Mouse (Mus musculus): ENCODE data around the gene Trim71. TPM values are rescaled to one million over a fixed set of nuclear protein-coding genes. Genes with fewer than 3 reads are reported as not detected.

The Trim71 gene
- under 1 TPM; 0.05 to 0.07 TPM for total RNA-seq (2021)
- long read RNA-seq, experiment 1: 0 reads
- long read RNA-seq, experiment 2: 0 reads

DNA sequence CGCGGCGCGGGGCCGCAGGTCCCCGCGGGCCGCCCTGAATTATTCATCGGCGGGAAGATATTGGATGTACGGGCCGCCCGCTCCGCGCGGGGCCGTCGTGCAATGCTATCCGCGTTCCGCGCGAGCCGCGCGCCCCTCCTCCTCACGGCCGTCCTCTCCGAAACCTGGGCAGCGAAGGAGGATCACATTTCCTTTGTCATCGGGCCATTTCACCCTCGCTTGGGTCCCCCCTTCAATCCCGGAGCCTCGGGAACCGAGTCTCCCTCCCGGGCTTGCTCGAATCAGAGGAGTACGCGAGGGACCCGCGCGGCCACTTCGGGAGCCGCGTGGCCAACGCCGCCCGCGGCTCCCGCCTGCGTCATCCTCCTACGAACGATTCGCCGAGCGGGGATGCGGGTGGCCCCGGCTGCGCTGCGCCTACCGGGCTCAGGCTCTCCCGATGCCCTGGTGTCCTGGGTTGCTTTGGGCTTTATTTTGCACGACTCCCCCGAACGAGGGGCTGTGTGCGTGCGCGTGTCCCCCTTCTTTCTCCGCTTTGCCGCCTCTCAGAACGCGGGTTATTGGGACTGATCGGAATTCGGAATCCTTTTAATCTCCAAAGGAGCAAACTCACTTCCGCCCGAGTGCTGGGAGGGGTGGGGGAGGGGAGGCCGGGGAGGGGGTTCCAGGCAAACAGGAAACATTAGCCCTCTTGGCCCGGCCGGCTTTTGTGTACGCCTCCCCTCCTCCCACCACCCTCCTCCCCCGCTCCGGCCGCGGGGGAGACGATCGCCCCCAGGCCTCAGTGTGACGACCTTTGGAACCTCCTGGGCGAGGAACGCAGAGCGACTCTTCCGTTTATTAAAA, at the start of gene Trim71:
TSS of gene Trim71 (minus strand) at position 609 of the 846 bp plus-strand sequence.
- DNase-seq (ENCODE audit: low spot score in 2 of 2): no peak

DNA sequence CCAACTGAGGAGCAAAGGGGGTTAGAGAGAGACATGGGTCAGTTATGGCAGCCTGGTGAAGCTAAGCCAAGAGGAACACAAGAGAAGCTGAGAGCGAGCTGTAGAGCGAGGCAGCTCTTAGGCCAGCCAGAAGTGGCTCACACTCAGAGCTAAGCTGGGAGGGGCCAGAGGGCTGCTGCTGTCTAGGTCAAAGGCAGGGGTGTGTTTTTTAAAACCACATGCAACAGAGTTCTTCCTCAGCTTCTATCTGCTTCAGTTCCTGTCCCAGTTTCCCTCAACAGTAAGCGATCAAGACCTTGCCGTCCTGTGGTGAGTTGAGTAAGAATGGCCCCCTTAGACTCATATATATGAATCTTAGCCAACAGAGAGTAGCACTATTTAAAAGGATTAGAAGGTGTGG, 48.9 kb upstream of the Trim71 start:
- no peak for DNase-seq (ENCODE audit: low spot score in 2 of 2)

DNA sequence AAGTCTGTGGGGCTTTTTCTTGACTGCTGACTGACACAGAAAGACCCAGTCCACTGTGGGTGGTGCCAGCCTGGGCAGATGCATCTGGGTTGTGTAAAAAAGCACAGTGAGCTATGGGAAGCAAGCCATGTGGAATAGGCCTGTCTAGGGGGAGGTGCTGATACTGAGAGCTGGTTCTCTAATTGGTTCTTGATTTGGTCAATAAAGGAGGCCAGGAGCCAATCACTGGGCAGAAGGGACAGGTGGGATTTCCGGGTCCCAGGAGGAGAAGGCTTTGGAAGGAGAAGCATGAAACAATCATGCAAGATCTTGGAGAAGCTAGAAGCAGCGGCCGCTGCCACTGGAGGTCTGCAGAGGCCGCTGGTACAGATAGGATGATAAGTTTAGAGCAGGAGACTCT, 48.4 kb upstream of the Trim71 start:
- DNase-seq (ENCODE audit: low spot score in 2 of 2): no peak

DNA sequence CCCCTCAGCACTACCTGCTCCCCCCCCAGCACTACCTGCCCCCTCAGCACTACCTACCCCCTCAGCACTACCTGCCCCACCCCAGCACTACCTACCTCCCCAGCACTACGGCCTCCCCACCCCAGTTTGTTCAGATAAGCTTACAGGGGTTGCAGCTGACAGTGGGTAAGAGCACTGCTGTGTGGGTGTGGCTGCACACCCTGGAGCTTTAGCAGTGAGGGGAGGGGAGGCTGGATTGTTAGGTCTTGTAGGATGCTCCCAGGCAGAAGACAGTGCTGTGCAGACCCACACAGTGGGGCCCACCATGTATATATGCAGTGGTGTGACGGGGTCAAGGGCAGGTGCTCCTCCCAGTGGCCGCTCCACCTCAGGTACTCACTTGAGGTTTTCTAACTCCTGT, 46.1 kb upstream of the Trim71 start:
- no peak for DNase-seq (ENCODE audit: low spot score in 2 of 2)

DNA sequence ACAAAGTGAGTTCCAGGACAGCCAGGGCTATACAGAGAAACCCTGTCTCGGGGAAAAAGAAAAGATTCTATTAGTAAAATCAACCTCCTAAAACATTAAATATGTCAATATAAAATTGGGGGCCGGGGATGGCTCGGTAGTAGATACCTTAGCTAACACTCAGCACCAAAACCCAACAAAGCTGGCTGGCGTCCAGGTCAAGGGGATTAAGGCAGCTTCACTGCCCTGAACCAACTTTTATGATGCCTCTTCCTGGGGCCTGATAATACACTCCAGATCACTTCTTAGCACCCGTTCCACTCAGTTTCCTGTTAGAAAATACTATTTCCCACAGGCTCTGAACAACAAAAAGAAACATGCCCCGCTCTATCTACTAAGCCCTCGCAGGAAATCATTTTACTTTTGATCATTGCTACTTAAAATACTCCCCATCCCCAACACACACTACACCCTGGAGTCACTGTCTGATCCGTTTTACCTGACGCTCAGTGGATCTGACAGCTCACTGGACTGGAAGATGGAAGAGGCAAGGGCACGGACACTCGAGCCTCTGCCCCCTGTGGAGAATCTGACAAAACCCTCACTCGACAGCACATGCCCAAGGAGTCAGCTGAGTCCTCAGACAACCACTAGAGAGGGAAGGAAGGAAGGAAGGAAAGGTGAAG, 39.8 kb upstream of the Trim71 start:
- no peak for DNase-seq (ENCODE audit: low spot score in 2 of 2)

DNA sequence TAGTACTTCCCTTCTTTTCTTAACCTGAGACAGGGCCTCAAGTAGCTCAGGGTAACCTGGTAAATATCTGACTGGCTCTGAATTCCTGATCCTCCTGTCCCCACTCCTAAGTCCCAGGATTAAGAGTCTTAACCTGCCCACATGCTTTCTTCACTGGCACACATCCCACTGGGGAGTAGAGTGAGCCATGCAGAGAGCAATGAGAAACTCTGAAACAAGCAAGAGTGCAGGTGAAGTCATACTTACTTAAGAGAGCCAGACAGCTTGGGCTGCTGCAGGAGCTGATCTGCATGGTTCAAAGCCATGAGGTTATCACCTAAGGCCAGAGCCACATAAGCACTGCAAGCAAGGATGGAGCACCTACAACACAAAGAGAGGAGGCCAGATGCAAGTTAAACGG, 36.9 kb upstream of the Trim71 start:
- no peak for DNase-seq (ENCODE audit: low spot score in 2 of 2)

DNA sequence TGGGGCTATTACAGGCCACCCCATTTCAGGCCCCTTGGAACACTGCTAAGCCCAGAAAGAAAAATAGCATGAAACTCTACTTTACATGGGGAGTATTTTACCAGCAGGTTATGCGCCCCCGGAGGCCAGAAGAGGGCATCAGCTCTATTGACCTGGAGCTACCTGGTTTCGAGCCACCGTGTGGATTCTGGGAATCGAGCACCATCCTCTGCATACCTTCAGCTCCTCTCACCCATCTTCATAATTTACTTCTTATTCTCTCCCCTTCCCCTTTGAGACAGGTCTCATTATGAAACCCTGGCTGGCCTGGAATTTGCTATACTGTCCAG, 20.8 kb upstream of the Trim71 start:
- DNase-seq (ENCODE audit: low spot score in 2 of 2): no peak

DNA sequence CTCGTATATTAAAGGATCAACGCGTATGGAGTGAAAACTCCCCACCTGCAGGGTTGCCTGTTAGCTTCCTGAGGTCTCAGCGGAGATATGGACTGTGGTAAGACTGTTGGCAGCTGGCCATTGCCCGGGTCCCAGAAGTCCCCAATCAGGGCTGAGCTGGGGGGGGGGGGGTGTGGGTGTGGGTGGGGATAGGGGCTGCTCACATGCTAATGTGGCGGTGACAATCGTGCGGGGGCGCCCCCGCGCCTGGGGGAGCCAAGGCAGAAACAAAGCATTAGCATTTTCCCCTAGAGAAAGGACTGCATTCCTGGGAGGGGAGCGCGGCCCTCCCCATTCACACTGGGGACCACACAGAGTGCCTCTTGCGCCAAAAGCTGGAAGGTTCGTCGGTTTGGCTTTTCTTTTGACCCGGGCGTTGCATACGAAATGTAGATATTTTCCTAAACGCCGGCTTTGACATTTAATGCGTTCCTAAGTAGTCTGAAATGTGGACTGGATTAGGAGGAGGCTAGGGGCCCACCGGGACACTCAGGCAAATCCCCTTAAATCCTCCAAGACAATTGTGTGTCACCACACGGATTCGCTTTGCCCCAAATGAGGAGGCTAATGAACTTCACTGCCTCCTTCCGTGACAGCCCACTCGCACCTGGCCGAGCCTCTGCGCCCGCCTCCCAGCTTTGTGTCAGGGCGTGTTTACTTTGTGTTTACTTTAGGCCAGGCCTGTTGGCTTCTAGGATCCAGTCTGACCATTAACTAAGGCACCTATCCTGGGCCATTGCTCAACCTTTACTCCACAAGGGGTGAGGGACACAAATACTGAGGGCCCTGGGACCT, 20.2 kb upstream of the Trim71 start:
- DNase-seq (ENCODE audit: low spot score in 2 of 2): no peak

DNA sequence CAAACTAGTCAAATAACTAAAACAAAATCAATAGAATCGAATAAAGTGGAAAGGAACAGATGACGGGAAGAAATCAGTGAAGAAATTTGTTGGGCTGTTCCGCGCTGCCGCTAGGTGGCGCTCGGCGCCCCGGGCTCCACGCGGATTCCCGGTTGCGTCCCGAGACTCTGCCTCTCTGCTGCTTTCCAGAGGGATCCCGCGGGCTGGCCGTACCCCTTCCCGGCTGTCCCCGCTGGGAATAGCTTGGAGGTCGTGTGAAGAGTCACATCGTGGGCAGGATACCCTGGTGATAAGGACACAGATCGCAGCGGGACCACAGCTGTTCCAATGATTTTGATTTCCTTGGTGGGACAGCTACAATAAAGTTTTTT, 19.6 kb upstream of the Trim71 start:
- DNase-seq (ENCODE audit: low spot score in 2 of 2): peak; percentile 60 to 74

DNA sequence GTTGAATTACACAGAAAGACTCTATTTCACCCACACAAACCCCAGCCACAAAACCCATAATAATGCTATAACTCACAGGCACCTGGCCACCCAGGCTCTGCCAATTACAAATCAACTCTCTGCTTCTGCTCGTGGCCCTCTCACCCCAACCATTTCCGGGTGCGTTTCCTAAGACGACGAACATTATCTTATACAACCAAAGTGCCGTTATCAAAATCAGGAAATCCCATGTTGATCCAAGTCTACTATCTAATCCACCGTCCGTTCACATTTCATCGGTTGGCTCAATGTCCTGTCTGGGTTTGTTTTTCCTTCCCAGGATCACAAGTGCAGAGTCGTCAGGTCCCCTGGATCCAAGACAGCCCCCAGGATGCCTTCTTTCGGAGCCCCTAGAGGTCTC, 14.5 kb upstream of the Trim71 start:
- no peak for DNase-seq (ENCODE audit: low spot score in 2 of 2)

DNA sequence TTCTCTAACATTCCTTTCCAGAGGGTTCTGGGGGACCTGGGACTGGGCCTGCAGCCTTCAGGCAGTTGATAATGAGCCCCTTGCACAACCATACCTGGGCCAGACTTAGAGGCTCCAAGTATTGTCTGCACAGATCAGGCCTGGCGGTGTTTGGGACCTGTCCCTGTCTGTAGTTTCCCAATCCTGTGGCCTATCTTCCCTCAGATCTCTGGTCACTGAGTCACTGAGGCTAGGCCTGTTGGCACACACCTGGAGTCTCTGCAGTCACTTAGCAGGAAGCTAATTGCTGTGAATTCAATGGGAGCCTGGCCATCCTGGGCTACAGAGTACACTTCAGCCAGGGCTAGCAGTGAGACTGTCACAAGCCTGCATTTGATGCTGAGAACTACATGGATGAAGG, 11.8 kb upstream of the Trim71 start:
- DNase-seq (ENCODE audit: low spot score in 2 of 2): no peak

DNA sequence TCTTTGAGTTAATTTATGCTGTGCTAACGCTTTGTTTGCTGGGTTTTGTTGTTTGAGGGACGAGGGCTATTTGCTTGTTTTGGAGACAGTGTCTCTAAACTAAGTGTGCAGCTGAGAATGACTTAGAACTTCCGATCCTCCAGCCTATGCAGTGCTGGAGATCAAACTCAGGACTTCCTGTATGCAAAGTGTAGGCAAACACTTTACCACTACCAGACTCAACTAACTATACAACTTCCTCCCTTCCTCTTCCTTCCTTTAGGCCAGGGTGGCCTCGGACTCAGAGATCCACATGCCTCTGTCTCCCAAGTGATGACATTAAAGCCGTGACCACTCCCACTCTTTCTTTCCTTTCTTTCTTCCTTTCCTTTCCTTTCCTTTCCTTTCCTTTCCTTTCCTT, 9.4 kb upstream of the Trim71 start:
- no peak for DNase-seq (ENCODE audit: low spot score in 2 of 2)

DNA sequence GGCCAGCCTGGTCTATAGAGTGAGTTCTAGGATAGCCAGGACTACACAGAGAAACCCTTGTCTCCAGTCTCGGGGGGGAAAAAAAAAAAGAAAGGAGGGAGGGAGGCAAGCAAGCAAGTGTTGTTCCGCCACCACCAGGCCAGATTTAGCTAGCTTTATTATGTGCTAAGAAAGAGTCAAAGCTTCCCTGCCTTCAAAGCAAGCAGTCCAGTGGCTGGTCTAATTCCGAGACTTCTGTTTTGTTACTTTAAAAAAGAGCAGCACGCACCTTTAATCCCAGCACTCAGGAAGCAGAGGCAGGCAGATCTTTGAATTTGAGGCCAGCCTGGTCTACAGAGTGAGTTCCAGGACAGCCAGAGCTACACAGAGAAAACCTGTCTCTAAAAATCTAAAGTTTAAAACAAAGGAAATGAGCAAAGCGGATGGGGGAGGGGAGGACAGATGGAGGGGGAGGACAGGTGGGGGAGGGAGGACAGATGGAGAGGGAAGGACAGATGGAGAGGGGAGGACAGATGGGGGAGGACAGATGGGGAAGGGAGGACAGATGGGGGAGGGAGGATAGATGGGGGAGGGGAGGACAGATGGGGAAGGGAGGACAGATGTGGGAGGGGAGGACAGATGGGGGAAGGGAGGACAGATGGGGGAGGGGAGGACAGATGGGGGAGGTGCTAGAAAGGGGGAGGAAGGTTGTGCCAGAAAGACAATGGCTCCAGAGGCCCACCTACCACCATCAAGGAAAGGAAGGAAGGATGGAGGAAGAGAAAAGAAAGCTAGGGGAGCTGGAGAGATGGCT, 4.7 kb upstream of the Trim71 start:
- DNase-seq (ENCODE audit: low spot score in 2 of 2): no peak

DNA sequence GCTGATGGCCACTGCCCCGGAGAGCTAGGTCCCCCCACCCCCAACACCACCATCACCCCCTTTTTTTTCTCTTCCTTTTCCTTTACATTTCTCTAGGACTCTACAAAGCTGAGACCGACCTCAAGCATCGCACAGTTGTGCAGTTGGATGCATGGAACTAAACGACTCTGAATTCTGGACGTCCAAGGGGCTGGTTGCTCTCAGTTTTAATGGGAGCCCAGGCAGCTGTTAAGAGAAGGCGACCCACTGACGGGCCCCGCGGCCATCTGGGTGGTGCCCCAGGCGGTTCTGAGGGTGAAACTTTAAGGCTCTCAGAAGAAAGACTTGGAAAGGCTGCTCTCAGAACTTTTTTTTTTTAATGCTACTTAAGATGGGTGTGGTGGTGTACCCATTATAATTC, 498 bp upstream of the Trim71 start:
- DNase-seq (ENCODE audit: low spot score in 2 of 2): no peak

DNA sequence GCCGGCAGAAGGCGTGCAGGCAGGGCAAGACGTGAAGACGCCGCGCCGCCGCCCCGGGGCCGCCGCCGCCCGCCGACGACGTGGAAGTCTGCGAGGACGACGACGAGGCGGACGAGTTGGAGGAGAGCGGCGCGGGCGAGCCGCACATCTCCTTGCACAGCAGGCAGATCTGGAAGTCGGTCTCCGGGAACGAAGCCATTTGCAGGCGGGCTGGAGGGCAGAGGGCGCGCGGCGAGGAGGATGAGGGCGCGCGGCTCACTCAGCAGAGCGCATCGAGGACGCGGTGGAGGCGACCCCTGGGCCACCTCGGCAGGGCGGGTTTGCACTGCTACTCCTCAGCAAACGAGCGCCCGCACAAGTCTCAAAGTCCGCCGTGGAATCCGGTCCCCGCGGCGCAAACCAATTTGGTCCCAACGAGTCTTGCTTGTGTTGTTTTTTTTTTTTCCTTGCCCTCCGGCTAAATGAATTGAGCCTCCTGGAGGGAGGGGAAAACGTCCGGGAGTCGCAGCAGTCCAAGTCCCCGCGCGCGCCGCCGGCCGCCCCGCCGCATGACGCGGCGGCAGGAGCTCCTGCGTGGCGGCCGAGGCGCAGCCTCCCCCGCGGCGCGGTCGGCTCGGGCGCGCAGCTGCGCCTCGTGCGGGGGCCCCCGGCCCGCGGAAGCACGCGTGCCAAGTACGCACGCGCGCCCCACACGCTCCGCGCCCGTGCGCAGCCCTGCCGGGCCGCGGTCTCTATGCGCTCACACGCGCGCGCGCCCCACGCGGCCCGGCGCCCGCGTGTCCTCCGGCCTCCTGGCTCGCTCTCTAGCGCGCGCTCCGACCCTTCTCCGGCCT, 1.0 kb downstream of the Trim71 start:
- no peak for DNase-seq (ENCODE audit: low spot score in 2 of 2)

DNA sequence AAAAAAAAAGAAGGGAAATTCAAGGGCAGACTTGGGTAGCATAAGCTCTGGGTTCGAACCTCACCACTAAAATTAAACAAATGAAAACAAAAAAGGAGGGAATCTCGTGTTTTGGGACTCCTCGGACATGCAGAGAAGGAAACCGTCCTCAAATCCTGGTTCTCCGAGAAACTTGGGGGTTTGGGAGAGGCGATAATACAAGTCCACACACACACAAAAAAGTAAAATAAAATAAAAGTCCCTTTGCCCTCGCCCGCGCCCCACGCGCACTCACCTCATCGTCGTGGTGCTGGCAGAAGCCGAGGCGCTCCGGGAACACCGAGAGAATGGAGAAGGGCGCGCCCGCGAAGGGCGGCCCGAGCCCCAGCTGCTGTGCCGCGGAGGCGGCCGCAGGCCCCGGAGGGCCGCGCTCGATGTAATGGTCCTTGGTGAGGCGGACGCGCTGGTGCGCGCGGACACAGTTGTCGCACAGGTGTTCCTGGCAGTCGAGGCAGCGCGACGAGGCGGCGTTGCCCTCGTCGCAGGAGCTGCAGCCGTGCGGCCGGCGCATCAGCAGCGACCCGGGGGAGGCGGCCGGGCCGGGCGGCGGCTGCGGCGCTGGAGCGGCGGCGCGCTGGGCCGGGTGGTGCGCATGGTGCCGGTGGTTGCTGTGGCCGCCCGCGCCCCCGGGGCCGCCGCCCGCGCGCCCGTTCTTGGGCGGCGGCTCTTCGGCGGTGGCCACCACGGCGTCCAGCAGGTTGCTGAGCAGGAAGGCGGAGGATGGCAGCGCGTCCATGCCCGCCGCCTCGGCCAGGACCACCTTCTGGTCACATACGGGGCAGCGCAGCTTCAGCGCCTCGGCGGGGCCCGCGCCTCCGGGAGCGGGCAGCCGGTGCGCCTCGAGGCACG, 1.9 kb downstream of the Trim71 start:
- no peak for DNase-seq (ENCODE audit: low spot score in 2 of 2)

DNA sequence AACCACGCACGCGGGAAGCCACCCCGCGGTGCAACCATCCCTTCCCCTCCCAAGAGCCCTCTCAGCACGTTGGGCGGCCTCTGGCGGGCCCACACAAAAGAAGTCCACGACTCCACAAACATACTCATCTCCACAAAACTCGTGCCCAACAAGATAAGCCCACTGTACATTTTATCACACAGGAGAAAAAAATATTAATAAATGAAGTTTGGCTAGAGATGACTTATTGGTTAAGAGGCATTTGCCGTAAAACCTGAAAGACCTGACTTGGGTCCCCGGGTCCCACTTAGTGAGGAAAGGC, 2.5 kb downstream of the Trim71 start:
- DNase-seq (ENCODE audit: low spot score in 2 of 2): no peak

DNA sequence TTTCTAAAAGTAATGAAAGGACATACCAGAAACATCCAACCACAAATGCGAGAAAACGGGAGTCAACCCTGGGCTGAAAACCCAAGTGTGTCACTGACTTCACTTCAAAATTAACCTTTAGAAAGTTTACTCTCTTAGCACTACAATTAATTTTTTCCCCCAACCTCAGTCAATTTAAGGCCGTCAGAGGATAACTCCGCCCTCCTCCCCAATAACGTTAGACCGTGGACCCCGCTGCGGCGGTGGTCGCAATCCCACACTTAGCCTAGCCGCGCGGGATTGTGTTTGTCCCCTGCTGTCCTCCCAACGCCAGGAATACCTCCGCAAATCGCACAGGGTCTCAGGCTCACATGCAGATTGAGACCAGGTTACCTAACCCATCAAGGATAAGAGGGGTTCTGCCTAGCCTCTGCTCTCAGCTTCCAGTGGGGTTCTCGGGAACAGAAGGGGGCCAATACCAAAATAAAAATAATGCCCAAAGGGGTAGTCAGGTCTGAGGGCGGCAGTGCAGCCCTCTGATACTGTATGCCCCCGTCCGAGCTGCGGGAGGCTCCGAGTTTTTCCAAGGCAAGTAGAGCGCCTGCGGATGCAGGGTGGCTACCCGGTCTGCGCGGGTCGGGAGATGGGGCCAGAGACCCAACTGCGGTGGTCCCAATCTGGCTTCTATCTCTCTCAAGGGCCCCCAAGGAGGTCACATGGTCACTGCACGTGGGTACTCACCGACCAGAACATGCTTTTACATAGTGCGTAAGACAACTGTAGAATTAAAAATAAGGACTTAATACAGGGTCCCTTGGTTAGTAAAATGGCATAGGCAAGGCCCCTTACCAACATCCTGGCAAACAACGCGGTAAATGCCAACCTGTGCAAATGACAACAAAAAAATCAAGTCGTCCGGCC, 3.1 kb downstream of the Trim71 start:
- no peak for DNase-seq (ENCODE audit: low spot score in 2 of 2)
